Mouse (Mus musculus) erythroblast, embryonic 14.5 days (primary cell): ENCODE results near the gene Hmcn2.

Experiments used
- GATA1 ChIP-seq: IDR thresholded peaks from 2 replicates; pipeline ENCODE4 v1.6.1; 2012; ENCODE audit warnings: low read length, inconsistent platforms, mixed read lengths
- TAL1 ChIP-seq: IDR thresholded peaks from 3 replicates; pipeline ENCODE4 v1.6.1; 2012; ENCODE audit warnings: low read length, inconsistent platforms, mixed read lengths

- TF ChIP-seq TAL1 (no peak), GATA1 (no peak)
Observed at GRCm38 (mm10) chr2:31327186-31327585, 13.0 kb downstream of the Hmcn2 start.
